Mouse (Mus musculus): ENCODE data around the gene Tbx6.
"Not testable (repeated sequence)": the region's sequence is repeated elsewhere in the genome, so short reads cannot be mapped to it uniquely, and the experiment has no call there.

Tbx6 gene

GRCm38 (mm10) chr7:126767001-126767400, 14.3 kb upstream of the Tbx6 start:
- DNase-seq (ENCODE audit: low read depth, low spot score) = no peak

- peak; percentile 73 for DNase-seq (ENCODE audit: low read depth, low spot score)
These were observed 10.5 kb upstream of the Tbx6 start for GRCm38 (mm10) chr7:126770784-126771183.

- peak; percentile 69 for DNase-seq (ENCODE audit: low read depth, low spot score)
These were observed 7.9 kb upstream of the Tbx6 start for GRCm38 (mm10) chr7:126773351-126773750.

- DNase-seq (ENCODE audit: low read depth, low spot score) = no peak
These were observed 6.8 kb upstream of the Tbx6 start for GRCm38 (mm10) chr7:126774463-126774862.

GRCm38 (mm10) chr7:126775185-126775977, 5.9 kb upstream of the Tbx6 start:
- DNase-seq (ENCODE audit: low read depth, low spot score) = no peak

GRCm38 (mm10) chr7:126775978-126776234, 5.4 kb upstream of the Tbx6 start:
- DNase-seq (ENCODE audit: low read depth, low spot score) = no peak

GRCm38 (mm10) chr7:126776598-126777057, 4.7 kb upstream of the Tbx6 start, which contains the start of gene Ypel3:
Gene Ypel3, plus strand, starts transcription at chr7:126776955.
- peak; percentile 94 for DNase-seq (ENCODE audit: low read depth, low spot score)

GRCm38 (mm10) chr7:126777476-126777875, 3.8 kb upstream of the Tbx6 start:
- DNase-seq (ENCODE audit: low read depth, low spot score) = no peak

GRCm38 (mm10) chr7:126778147-126778546, 3.1 kb upstream of the Tbx6 start:
- no peak for DNase-seq (ENCODE audit: low read depth, low spot score)

- DNase-seq (ENCODE audit: low read depth, low spot score) = not testable (repeated sequence)
These were observed 2.2 kb upstream of the Tbx6 start for GRCm38 (mm10) chr7:126779101-126779500.

- DNase-seq (ENCODE audit: low read depth, low spot score) = peak; percentile 93
These were observed 1.0 kb upstream of the Tbx6 start for GRCm38 (mm10) chr7:126779983-126780970.

GRCm38 (mm10) chr7:126781661-126782370, 533 bp downstream of the Tbx6 start:
- no peak for DNase-seq (ENCODE audit: low read depth, low spot score)

- DNase-seq (ENCODE audit: low read depth, low spot score) = no peak
These were observed 1.4 kb downstream of the Tbx6 start for GRCm38 (mm10) chr7:126782693-126783092.

- DNase-seq (ENCODE audit: low read depth, low spot score) = no peak
These were observed 3.2 kb downstream of the Tbx6 start for GRCm38 (mm10) chr7:126784469-126784868.

- DNase-seq (ENCODE audit: low read depth, low spot score) = no peak
These were observed 3.8 kb downstream of the Tbx6 start for GRCm38 (mm10) chr7:126785056-126785455.

GRCm38 (mm10) chr7:126786142-126786541, 4.9 kb downstream of the Tbx6 start:
- DNase-seq (ENCODE audit: low read depth, low spot score) = no peak

- no peak for DNase-seq (ENCODE audit: low read depth, low spot score)
These were observed 7.9 kb downstream of the Tbx6 start for GRCm38 (mm10) chr7:126789141-126789540.

GRCm38 (mm10) chr7:126791851-126792720, 10.8 kb downstream of the Tbx6 start, which contains the start of gene Ppp4c:
Gene Ppp4c, minus strand, starts transcription at chr7:126792496.
- DNase-seq (ENCODE audit: low read depth, low spot score) = peak; percentile 99

- DNase-seq (ENCODE audit: low read depth, low spot score) = no peak
These were observed 11.6 kb downstream of the Tbx6 start for GRCm38 (mm10) chr7:126792721-126793443.

Data from ZHBTc4 (cell line).